Mouse (Mus musculus) G1E (cell line): ENCODE measurements around the gene Rpl22l1.

Experiments used
- CTCF ChIP-seq: IDR thresholded peaks from 2 replicates; pipeline ENCODE4 v1.5.1; 2012; ENCODE audit warnings: low read depth, low read length, inconsistent platforms, mixed read lengths
- GATA1 ChIP-seq: IDR thresholded peaks from 2 replicates; pipeline ENCODE4 v1.6.1; 2012; ENCODE audit warnings: borderline replicate concordance, low read length, inconsistent platforms, mixed read lengths
- POLR2AphosphoS5 ChIP-seq: IDR thresholded peaks from 2 replicates; pipeline ENCODE4 v1.6.1; 2012; ENCODE audit warnings: low read depth, low read length, inconsistent platforms; ENCODE audit not compliant: insufficient replicate concordance

DNA sequence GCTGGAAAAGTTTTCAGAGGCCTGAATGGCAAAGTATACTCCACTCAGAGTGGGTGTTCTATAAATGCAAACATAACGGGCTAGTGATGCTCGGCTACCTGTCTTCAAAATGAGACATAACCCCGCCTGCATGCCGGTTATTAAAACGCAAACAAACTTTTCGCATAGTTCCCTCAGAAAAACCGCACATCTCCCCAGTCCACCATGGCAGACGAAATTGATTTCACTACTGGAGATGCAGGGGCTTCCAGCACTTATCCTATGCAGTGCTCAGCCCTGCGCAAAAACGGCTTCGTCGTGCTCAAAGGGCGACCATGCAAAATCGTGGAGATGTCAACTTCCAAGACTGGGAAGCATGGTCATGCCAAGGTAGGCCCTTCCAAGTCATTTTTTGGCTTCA is 23.4 kb upstream of the Rpl22l1 start:
- TF ChIP-seq CTCF (no peak), GATA1 (no peak), POLR2AphosphoS5 (no peak)
